In genomic region chr4:44029661-44030066, GRCm38 (mm10) we compare ENCODE assay signal across 13 mouse cellular contexts. TPM values are rescaled to one million over a fixed set of nuclear protein-coding genes. Genes with fewer than 3 reads are reported as not detected.
DNase-seq lines count a peak whose midpoint lies in the region; ATAC-seq and TF ChIP-seq lines count a peak whose summit lies in the region.
"Had no signal": no experiment of that assay in that cellular context is flagged by ENCODE, and none has a peak within 500 bp of the region (broad histone marks: within the 10 kb centered on the region; RNA-seq: fewer than 3 reads in every experiment).

No protein-coding gene starts in this region.

- TF ChIP-seq EP300 in stomach, postnatal 0 days (optimal IDR thresholded peaks at IDR 0.05) = no peak

- H3K4me3 ChIP-seq in intestine, postnatal 0 days (ENCODE audit: low read depth, low read length) = no peak overlapping the region
- H3K4me3 ChIP-seq in intestine, embryonic 16.5 days (ENCODE audit: low read length) = no peak overlapping the region
- H3K4me3 ChIP-seq in stomach, postnatal 0 days (ENCODE audit: low read depth, low read length) = no peak overlapping the region
- H3K4me3 ChIP-seq in liver, embryonic 12.5 days = no peak overlapping the region
- H3K4me3 ChIP-seq: erythroblast, embryonic 14.5 days; limb, embryonic 12.5 days had no signal

- H3K27me3 ChIP-seq in intestine, postnatal 0 days (replicated peaks; ENCODE audit: control insufficient read depth, insufficient read depth, low read length) = no peaks in the 10 kb centered on the region
- no peaks in the 10 kb centered on the region for H3K27me3 ChIP-seq in intestine, embryonic 16.5 days (replicated peaks; ENCODE audit: control insufficient read depth, insufficient read depth, low read length)
- no peaks in the 10 kb centered on the region for H3K27me3 ChIP-seq in stomach, postnatal 0 days (ENCODE audit: control insufficient read depth, insufficient read depth, low read length)
- no peaks in the 10 kb centered on the region for H3K27me3 ChIP-seq in liver, embryonic 12.5 days (replicated peaks)
- H3K27me3 ChIP-seq: limb, embryonic 12.5 days had no signal

- H3K36me3 ChIP-seq in intestine, postnatal 0 days (ENCODE audit: control insufficient read depth, insufficient read depth) = peaks cover 88% of the 10 kb centered on the region
- H3K36me3 ChIP-seq in intestine, embryonic 16.5 days (ENCODE audit: control insufficient read depth, insufficient read depth, low read length) = peaks cover 17% of the 10 kb centered on the region
- H3K36me3 ChIP-seq in stomach, postnatal 0 days (ENCODE audit: control insufficient read depth, insufficient read depth, low read length) = peaks cover 20% of the 10 kb centered on the region
- peaks cover 97% of the 10 kb centered on the region for H3K36me3 ChIP-seq in liver, embryonic 12.5 days

- DNase-seq in right cerebral cortex, postnatal 14 days = peak; percentile 30
- DNase-seq in right cerebral cortex, postnatal 4 days = no peak
- peak; percentile 54 to 64 for DNase-seq in heart, adult 9 months (ENCODE audit: low spot score in 2 of 2)
- no peak for DNase-seq in stomach, postnatal 0 days (ENCODE audit: low spot score)
- no peak for DNase-seq in kidney, adult 11 months
- DNase-seq: thymus, postnatal 36 days had no signal

- TF ChIP-seq CTCF in intestine, postnatal 0 days (IDR thresholded peaks at IDR 0.05; ENCODE audit: low read depth) = peak; percentile 24; the same call in 1 of the 2 replicates
- peak; percentile 33 for TF ChIP-seq CTCF in stomach, postnatal 0 days (IDR thresholded peaks at IDR 0.05; ENCODE audit: low read depth)

- H3K4me1 ChIP-seq in intestine, postnatal 0 days (replicated peaks; ENCODE audit: control insufficient read depth, insufficient read depth, low read length) = no peaks in the 10 kb centered on the region
- H3K4me1 ChIP-seq in intestine, embryonic 16.5 days (ENCODE audit: control insufficient read depth, insufficient read depth, low read length) = no peaks in the 10 kb centered on the region
- H3K4me1 ChIP-seq in stomach, postnatal 0 days (replicated peaks; ENCODE audit: control insufficient read depth, insufficient read depth) = no peaks in the 10 kb centered on the region; the same call in 1 of the 2 replicates
- peaks cover 19% of the 10 kb centered on the region for H3K4me1 ChIP-seq in liver, embryonic 12.5 days
- H3K4me1 ChIP-seq: limb, embryonic 12.5 days had no signal

- H3K9me3 ChIP-seq in intestine, postnatal 0 days (ENCODE audit: control insufficient read depth) = no peaks in the 10 kb centered on the region
- no peaks in the 10 kb centered on the region for H3K9me3 ChIP-seq in intestine, embryonic 16.5 days (ENCODE audit: control insufficient read depth, low read length)
- H3K9me3 ChIP-seq in stomach, postnatal 0 days (ENCODE audit: control insufficient read depth, low read length) = no peaks in the 10 kb centered on the region
- H3K9me3 ChIP-seq in liver, embryonic 12.5 days (replicated peaks) = no peaks in the 10 kb centered on the region
- H3K9me3 ChIP-seq: limb, embryonic 12.5 days had no signal

- H3K27ac ChIP-seq in intestine, postnatal 0 days (ENCODE audit: low read depth, low read length) = no peak overlapping the region
- H3K27ac ChIP-seq in intestine, embryonic 16.5 days (ENCODE audit: low read length) = no peak overlapping the region
- H3K27ac ChIP-seq in stomach, postnatal 0 days (replicated peaks) = no peak overlapping the region
- H3K27ac ChIP-seq in liver, embryonic 12.5 days = no peak overlapping the region
- H3K27ac ChIP-seq: limb, embryonic 12.5 days had no signal

- H3K9ac ChIP-seq in intestine, postnatal 0 days (ENCODE audit: low read depth, low read length) = no peak overlapping the region
- H3K9ac ChIP-seq in intestine, embryonic 16.5 days (ENCODE audit: low read depth, low read length) = no peak overlapping the region
- H3K9ac ChIP-seq in stomach, postnatal 0 days (ENCODE audit: low read length) = no peak overlapping the region
- no peak overlapping the region for H3K9ac ChIP-seq in liver, embryonic 12.5 days
- H3K9ac ChIP-seq: limb, embryonic 12.5 days had no signal

- no peak overlapping the region for H3K4me2 ChIP-seq in intestine, postnatal 0 days (replicated peaks; ENCODE audit: low read depth)
- H3K4me2 ChIP-seq in intestine, embryonic 16.5 days (ENCODE audit: low read depth, low read length) = no peak overlapping the region
- H3K4me2 ChIP-seq in stomach, postnatal 0 days (replicated peaks; ENCODE audit: low read depth) = no peak overlapping the region
- H3K4me2 ChIP-seq in liver, embryonic 12.5 days = no peak overlapping the region
- H3K4me2 ChIP-seq: limb, embryonic 12.5 days had no signal

- no peak for ATAC-seq in intestine, postnatal 0 days
- ATAC-seq in intestine, embryonic 16.5 days = no peak
- ATAC-seq in stomach, postnatal 0 days (ENCODE audit: low FRiP score, low TSS enrichment) = 0 out of 2 replicates have a peak, but pooled peaks have one; percentile 18
- ATAC-seq in liver, embryonic 12.5 days = no peak
- ATAC-seq: CD4-positive, CD25-positive, alpha-beta regulatory T cell, adult 4 months had no signal

- WGBS in intestine, postnatal 0 days = 88% methylated on average over 15 of the region's 15 CpGs
- 86% methylated on average over 15 of the region's 15 CpGs for WGBS in intestine, embryonic 16.5 days
- WGBS in stomach, postnatal 0 days = 83% methylated on average over 15 of the region's 15 CpGs
- 90% methylated on average over 15 of the region's 15 CpGs for WGBS in liver, embryonic 12.5 days (ENCODE audit: insufficient replicate concordance)

RNA-seq across cellular contexts. Expression of gene Clta, which starts 25.4 kb away (rescaled TPM):
- 343 and 352 TPM in 2 replicates for polyA plus RNA-seq in intestine, postnatal 0 days (2015; fragmentation: Nextera tagmentation; extraction: Ambion mirVana)
- 241 and 256 TPM in 2 replicates for polyA plus RNA-seq in intestine, embryonic 16.5 days (2015; fragmentation: Nextera tagmentation; extraction: Ambion mirVana)
- polyA plus RNA-seq in stomach, postnatal 0 days (2015; fragmentation: Nextera tagmentation; extraction: Ambion mirVana) = 191 and 194 TPM in 2 replicates
- 169 and 172 TPM in 2 replicates for polyA plus RNA-seq in liver, embryonic 12.5 days (2016; fragmentation: Nextera tagmentation; extraction: Ambion mirVana)

RNA-seq across cellular contexts. Expression of gene Ccin, which starts 46.4 kb away (rescaled TPM):
- not detected in 2 replicates for polyA plus RNA-seq in intestine, postnatal 0 days (2015; fragmentation: Nextera tagmentation; extraction: Ambion mirVana)
- polyA plus RNA-seq in intestine, embryonic 16.5 days (2015; fragmentation: Nextera tagmentation; extraction: Ambion mirVana) = not detected in 2 replicates
- polyA plus RNA-seq in stomach, postnatal 0 days (2015; fragmentation: Nextera tagmentation; extraction: Ambion mirVana) = not detected in 2 replicates
- not detected in 2 replicates for polyA plus RNA-seq in liver, embryonic 12.5 days (2016; fragmentation: Nextera tagmentation; extraction: Ambion mirVana)
- polyA plus RNA-seq: CD4-positive, CD25-positive, alpha-beta regulatory T cell, adult 4 months; erythroblast, embryonic 14.5 days; limb, embryonic 12.5 days; neural tube, embryonic 11.5 days had no signal

RNA-seq across cellular contexts. Expression of gene Gne, which starts 54.3 kb away (rescaled TPM):
- 22.2 and 30.4 TPM in 2 replicates for polyA plus RNA-seq in intestine, postnatal 0 days (2015; fragmentation: Nextera tagmentation; extraction: Ambion mirVana)
- polyA plus RNA-seq in intestine, embryonic 16.5 days (2015; fragmentation: Nextera tagmentation; extraction: Ambion mirVana) = 50.4 and 57.2 TPM in 2 replicates
- 19.2 and 21.1 TPM in 2 replicates for polyA plus RNA-seq in stomach, postnatal 0 days (2015; fragmentation: Nextera tagmentation; extraction: Ambion mirVana)
- 31.6 and 34.6 TPM in 2 replicates for polyA plus RNA-seq in liver, embryonic 12.5 days (2016; fragmentation: Nextera tagmentation; extraction: Ambion mirVana)

Comparison
In these comparisons a context has a peak if more than half of its experiments do, and no peak if none do; other contexts are left out.
1. DNase-seq: peak in right cerebral cortex, postnatal 14 days (single experiment) and heart, adult 9 months (2 of 2); none in right cerebral cortex, postnatal 4 days (single experiment), stomach, postnatal 0 days (single experiment) and kidney, adult 11 months (single experiment).